Mouse (Mus musculus): ENCODE results near the gene Sema6d.
A peak's percentile ranks its signal among the peaks of the same experiment; 100 is the strongest.

The Sema6d gene

GRCm38 (mm10) chr2:124089813-124090230 lies at the start of gene Sema6d:
TSS of gene Sema6d (plus strand) at chr2:124089969.
- DNase-seq, result peak; percentile 46

- no peak for DNase-seq
Measured at GRCm38 (mm10) chr2:124059910-124060309, 29.9 kb upstream of the Sema6d start.

GRCm38 (mm10) chr2:124068380-124068779 lies 21.4 kb upstream of the Sema6d start:
- no peak for DNase-seq

GRCm38 (mm10) chr2:124070664-124071063 lies 19.1 kb upstream of the Sema6d start:
- DNase-seq, result no peak

- no peak for DNase-seq
Measured at GRCm38 (mm10) chr2:124071380-124071779, 18.4 kb upstream of the Sema6d start.

- peak; percentile 35 for DNase-seq
Measured at GRCm38 (mm10) chr2:124090231-124091141, 717 bp downstream of the Sema6d start.

GRCm38 (mm10) chr2:124099697-124100096 lies 9.9 kb downstream of the Sema6d start:
- no peak for DNase-seq

GRCm38 (mm10) chr2:124100486-124101200 lies 10.9 kb downstream of the Sema6d start:
- peak; percentile 75 for DNase-seq

- DNase-seq, result no peak
Measured at GRCm38 (mm10) chr2:124101201-124101517, 11.4 kb downstream of the Sema6d start.

GRCm38 (mm10) chr2:124101580-124101979 lies 11.8 kb downstream of the Sema6d start:
- DNase-seq, result no peak

GRCm38 (mm10) chr2:124103277-124103676 lies 13.5 kb downstream of the Sema6d start:
- DNase-seq, result no peak

GRCm38 (mm10) chr2:124118469-124119243 lies 28.9 kb downstream of the Sema6d start:
- DNase-seq, result no peak

- no peak for DNase-seq
Measured at GRCm38 (mm10) chr2:124120355-124120754, 30.6 kb downstream of the Sema6d start.

GRCm38 (mm10) chr2:124121539-124121938 lies 31.8 kb downstream of the Sema6d start:
- DNase-seq, result no peak

- no peak for DNase-seq
Measured at GRCm38 (mm10) chr2:124125504-124125903, 35.7 kb downstream of the Sema6d start.

GRCm38 (mm10) chr2:124126853-124127252 lies 37.1 kb downstream of the Sema6d start:
- DNase-seq, result peak; percentile 33

- DNase-seq, result no peak
Measured at GRCm38 (mm10) chr2:124130876-124131275, 41.1 kb downstream of the Sema6d start.

- no peak for DNase-seq
Measured at GRCm38 (mm10) chr2:124141510-124142044, 51.8 kb downstream of the Sema6d start.

- no peak for DNase-seq
Measured at GRCm38 (mm10) chr2:124145528-124145927, 55.8 kb downstream of the Sema6d start.

- DNase-seq, result no peak
Measured at GRCm38 (mm10) chr2:124158158-124158557, 68.4 kb downstream of the Sema6d start.

GRCm38 (mm10) chr2:124162001-124162599 lies 72.3 kb downstream of the Sema6d start:
- DNase-seq, result no peak

GRCm38 (mm10) chr2:124168411-124168810 lies 78.6 kb downstream of the Sema6d start:
- no peak for DNase-seq
